Mouse (Mus musculus) gastrocnemius, postnatal 36 days (tissue): ENCODE measurements around the gene Rad54l. TPM values are rescaled to one million over a fixed set of nuclear protein-coding genes. Genes with fewer than 3 reads are reported as not detected.

Source experiments
- DNase-seq, 2 experiments: peaks; one replicate each; pipeline ENCODE4 v3.0.0; 2022
- intact Hi-C: fragments of 180-260 bp; cut with DNase I; formaldehyde crosslinking; loops from one replicate; pipeline ENCODE4 v1.15.1; 2025
- total RNA-seq, 2 experiments: library from RNA; stranded (reverse); gene quantifications; 2 replicates each; pipeline ENCODE4 v1.2.3; 2021

The Rad54l gene
- total RNA-seq, 2 experiments from 2014 or later, result 0.77 to 0.99 TPM

DNA sequence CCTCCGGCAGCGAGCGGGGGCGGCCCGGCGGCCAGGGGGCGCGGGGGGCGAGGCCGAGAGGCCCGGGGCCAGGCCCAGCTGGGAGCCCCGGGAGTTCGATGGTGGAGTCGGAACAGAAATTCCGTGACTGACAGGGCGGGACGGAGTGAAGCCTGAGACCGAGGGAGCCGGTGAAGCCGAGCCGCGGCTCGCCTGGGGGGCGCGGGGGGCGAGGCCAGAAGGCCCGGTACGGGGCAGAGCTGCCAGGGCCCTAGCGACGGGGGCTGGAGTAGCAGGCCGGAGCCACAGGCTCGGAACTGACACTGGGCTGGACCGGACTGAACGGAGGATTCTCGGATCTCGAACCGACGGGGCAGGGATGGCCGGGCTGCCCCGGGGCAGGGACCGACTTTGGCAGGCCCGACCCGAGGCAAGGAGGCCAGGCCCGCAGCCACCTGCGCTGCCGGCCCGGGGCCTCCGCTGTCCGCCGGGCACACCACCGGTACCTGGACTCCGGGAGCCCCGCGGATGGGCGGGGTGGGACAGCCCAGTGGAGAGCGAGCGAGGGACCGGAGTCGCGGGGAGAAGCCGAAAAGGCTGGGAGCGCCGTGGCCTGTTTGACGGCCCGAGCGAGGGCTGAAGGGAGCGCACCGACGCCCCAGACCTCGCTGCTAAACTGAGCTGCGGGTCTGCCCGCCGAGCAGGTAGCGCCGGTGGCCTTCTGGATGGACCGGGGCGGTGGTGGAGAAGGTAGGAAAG is 47.7 kb downstream of the Rad54l start:
- DNase-seq, result peak; percentile 65 to 73
- intact Hi-C loops, result no loop called here

DNA sequence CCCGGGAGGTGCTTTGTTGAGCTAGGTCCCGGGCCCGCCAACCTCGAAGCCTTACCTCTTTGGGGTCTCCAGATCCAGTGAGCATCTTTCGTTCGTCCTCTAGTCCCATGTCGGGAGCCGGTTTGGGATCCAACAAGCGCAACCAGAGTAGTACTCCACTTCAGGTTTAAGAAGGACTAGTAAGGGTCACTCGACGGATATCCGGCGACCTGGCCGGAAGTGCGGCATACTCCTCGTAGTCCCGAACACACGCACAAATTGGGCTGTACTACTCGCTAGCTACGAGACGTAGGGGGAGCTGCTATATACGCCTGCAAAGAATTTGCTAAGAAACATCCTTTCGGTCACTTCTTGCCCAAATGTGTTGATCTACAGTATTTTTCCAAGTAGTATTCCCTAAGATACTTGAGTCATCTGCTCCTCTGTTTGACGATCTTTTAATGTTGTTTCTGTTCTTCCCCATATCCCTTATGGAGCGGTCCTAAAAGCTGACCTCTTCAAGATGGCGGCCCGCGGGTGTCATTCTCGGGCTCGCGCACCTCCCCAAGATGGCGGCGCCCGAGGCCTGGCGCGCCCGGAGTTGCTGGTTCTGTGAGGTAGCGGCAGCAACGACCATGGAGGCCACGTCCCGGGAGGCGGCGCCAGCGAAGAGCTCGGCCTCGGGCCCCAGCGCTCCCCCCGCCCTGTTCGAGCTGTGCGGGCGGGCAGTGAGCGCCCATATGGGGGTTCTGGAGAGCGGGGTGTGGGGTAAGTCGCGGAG is 48.4 kb downstream of the Rad54l start, which contains the start of the genes Uqcrh and Lrrc41:
Uqcrh (minus strand) TSS at position 211 of the 760 bp plus-strand sequence.
Lrrc41 (plus strand) TSS at position 409 of the 760 bp plus-strand sequence.
- intact Hi-C loops, result no loop called here
- DNase-seq, result peak; percentile 93 to 96

DNA sequence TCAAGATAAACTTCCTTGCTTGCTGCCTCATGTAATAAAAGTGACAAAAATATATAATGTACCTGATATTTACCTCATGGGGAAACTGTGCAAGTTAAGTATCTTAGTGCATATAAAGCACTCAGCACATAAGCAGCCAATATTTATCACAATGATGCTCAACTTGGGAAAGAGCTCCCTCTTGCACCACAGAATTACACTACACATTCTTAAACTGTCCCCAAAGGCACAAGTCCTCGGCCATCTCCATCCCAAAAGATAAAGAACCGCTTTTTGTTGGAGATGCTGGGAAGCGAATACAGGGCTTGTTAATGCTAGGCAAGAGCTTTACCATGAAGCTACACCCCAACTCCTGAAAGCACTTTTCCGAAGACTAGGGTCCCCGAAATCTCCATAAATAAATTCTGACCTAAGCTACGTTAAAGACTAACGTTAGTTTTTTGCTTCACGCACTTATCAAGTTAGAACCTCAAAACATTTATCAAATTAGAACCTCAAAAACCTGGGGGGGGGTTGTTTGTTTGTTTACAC is 49.3 kb downstream of the Rad54l start:
- no peak for DNase-seq
- intact Hi-C loops, result no loop called here

DNA sequence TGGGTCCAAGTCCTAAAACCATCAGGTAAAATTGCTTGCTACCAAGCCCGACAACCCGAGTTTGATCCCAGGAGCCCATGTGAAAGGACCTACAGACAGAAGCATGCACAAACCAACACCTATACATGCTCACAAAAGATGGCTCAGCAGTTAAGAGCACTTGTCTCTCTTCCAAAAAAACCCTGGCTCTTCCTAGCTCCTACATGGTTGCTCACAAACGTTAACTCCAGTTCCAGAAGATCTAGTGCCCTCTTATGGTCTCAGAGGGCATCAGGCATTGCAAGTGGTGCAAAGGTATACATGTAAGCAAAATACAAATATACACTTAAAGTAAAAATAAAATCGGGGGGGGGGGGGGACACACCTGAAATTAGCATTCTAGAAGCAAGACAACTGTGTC is 50.3 kb downstream of the Rad54l start:
- intact Hi-C loops, result no loop called here
- no peak for DNase-seq

DNA sequence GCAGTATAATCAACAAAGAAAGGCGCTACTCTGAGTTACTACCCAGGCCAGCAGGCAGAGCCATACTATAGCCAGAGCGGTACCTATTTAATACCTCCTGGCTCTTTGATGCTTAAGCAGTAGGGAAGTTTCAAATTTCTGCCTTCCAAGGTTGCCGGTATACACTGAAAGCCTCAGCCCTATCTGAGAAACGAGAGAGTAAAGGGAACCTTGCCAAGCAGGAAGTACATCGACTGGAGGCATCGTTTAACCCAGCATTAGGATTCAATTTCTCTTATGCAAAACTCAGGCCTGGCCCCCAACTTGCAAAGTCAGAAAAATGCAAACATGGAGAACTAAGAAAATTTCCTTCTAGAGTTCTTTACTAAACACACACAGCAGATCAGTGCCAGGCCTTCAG is 53.4 kb downstream of the Rad54l start:
- DNase-seq, result no peak
- intact Hi-C loops, result no loop called here

DNA sequence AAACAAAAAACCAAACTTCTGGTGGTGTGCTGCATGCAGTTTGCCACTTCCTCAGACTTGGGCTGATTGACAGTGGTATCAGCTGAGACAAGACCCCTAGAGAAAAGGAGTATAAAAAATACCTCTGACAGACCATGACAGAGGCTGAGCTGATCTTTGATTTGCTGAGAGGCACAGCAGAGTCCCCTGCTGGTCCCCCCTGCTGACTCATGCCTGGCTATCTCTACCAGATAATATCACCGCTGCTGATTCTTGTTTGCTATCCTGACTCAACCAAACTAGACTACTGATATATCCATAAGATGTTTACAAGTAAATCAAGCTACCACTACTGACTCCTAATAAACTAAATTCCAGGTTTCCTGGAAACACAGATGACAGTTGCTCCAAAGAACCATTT is 59.6 kb downstream of the Rad54l start:
- no peak for DNase-seq
- intact Hi-C loops, result no loop called here

DNA sequence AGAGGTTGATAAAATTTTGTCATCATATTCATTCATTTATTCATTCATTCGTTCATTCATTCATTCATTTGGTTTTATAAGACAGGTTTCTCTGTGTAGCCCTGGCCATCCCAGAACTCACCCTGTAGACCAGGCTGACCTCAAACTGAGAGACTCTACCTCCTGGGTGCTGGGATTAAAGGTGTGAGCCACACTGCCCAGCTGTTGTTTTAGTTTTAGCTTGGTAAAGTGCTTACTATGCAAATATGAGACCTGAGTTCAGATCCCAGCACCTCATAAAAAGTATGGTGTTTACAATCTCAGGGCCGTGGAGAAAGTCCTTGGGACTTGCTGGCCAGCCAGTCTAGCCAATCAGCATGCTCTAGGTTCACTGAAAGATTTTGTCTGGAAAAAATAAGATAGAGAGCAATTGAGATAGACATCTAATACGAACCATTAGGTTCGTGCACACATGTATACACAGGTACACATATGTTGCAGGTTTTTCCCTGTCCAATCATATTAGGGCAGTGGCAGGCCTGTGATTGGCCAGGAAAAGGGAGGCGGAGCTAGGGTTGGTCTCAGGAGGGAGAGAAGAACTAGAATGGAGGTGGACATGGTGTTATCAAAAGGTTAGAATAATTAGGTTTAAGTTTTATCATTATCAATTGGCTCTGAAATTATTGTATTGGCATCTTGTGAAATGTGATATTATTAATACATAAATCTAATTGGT is 64.3 kb downstream of the Rad54l start:
- DNase-seq, result no peak
- intact Hi-C loops, result no loop called here

DNA sequence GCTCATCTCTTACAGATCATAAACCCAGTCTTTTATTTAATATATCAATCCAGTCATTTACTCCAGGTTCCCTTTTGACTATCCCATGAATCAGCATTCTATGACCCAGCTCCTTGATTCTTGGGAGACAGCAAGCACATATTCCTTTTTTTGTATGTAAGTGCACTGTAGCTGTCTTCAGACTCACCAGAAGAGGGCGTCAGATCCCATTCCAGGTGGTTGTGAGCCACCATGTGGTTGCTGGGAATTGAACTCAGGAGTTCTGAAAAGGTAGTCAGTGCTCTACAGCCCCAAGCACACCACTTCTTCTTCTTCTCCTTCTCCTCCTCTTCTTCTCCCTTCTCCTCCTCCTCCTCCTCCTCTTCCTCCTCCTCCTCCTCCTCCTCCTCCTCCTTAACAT is 65.9 kb downstream of the Rad54l start:
- intact Hi-C loops, result no loop called here
- DNase-seq, result no peak

DNA sequence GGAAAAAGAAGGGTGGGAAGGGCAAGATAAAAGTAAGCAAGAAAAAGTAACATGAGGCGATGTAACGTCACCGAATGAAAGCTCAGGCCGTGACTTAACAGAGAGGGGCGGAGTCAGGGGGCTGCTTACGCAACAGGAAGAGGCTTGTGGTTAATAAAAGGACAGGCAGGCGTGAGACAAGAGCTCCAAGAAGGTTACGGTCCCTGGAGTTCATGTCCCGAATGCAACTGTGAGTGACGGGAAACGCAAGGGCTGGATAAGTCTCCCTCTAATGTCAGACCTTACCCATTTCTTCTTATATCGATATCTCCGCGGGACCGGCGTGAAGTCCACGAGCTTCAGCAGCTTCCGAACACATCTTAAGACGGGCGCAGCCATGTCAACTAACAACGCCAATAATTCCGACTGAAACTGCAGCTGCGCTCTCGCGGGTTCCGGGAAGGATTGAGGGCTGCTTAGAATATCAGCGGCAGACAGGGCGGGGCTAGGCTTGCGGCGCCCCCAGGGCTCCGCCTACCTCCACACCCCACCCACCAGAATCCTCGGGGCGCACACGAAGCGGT is 70.0 kb downstream of the Rad54l start, which contains the start of gene Nsun4:
Nsun4 (minus strand) TSS at position 478 of the 563 bp plus-strand sequence.
- peak; percentile 86 to 89 for DNase-seq

DNA sequence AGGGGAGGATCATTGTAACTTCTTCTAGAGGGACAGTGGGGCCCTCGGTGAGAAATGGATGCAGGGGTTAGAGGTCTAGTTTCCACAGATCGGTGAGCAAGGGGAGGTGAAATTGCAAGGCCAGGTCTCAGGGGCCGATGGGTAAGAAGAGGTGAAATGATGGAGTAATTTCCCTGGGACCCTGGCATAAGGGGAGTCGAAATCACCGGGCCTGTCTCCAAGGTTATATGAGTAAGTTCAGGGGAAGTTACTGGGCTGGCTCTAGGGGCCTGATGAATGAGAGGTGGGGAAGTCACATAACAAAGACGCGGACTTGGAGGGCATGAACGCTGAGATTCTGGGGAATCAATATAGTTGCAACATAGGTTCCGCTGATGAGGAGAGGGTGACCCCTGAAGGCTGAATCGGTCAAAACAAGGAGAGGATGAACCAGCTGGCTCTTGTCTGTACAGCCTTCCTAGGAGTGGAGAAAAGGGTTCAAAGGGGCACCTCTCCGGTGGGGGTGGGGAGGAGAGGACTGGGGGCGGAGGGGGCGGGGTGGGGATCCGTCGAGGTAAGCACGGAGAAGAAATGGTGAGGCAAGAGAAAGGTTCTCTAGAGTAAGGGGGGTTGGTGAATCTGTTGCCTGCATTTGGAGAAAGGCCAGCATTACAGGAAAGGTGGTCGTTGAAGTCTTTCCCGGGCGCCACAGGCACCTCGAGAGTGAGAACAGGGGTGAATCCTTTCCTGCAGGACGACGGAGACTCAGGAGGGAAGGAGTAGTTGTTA is 70.8 kb downstream of the Rad54l start:
- DNase-seq, result no peak
- intact Hi-C loops, result no loop called here

More for the DNA sequence above, 70.0 kb downstream of the Rad54l start, which contains the start of gene Nsun4:
- intact Hi-C loops, result no loop called here

DNA sequence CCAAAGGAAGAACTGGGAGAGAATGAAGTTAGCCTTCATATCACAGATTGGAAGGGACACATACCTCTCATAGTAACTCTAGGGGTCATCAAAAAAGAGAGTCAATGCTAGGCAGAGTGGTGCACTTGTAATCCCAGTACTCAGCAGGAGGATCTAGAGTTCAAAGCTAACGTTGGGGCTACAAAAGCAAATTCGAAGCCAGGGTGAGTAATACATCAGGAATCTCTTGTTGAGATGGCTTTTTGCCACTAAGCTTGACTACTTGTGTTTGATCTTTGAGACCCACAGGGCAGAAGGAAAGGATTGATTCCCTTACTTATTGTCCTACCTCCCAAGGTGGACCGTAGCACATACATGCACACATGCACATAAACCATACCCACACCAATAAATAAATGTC is 74.3 kb downstream of the Rad54l start:
- intact Hi-C loops, result no loop called here
- no peak for DNase-seq

DNA sequence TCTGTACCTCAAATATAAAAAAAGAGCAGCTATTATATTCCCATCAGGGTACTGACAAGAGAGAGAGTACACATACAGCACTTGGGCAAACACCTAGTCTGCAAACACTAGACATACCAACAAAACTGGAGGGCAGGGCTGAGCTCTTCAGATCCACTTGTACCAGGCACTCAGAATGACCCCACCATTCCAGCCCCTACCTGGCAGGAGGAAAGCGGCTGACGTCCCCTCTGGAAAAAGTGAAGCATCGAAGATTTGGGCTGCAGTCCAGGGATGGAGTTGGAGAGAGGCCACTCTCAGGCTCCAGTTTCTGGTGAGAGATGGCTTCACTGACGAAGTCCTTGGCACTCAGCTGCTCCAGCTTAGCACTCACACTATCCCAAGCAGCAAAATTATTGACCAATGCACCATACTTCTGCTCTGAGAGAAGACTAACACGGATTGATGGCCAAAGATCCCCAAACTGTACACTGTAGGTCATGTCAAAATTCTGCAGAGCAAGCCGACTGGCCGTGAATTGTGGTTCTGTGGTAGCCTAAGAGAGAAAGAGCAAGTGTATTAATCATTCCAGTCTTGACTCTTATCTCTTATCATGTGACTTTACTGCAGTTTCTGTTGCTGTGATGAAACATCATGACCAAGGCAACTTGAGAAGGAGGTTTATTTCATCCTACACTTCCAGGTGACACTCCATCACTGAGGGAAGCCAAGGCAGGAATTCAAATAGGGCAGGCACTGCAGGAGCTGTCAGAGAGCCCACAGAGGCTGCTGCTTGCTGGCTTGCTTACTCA is 75.2 kb downstream of the Rad54l start:
- peak; percentile 24 to 31 for DNase-seq
- intact Hi-C loops, result no loop called here

DNA sequence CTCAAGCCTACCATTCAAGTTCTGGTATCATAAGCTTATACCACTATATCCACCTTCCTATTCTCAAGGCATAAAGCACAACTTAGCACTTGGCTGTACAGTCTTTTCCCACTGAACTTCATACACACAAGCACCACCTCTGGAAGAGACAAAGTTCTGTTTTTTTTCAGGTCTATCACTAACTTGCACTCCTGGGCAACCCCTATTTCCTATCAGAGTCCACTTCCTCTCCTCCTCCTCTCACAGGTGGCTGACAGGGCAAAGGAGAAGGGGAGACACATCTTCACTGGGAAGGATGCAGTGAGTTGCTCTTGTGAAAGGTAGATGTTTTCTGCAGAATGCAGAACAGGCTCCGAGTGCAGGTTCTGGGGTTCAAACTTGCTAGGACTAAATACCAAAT is 75.8 kb downstream of the Rad54l start:
- intact Hi-C loops, result no loop called here
- no peak for DNase-seq

DNA sequence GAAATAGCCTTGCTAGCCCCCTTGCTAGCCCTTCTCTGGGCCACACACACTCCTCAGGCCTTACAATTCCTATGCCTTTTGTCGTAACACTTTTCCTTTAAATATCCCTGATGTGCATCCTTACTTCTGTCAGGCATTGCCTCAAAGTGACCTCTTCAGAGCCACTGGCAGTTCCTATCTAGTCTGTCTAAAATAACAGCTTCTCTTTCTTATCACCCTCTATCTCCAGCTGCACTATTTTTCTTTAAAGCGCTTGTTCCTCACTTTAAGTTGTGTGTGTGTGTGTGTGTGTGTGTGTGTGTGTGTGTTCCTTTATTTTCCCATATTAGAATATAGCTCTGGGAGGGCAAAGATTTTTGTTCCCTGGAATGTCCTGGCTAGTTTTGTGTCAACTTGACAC is 76.9 kb downstream of the Rad54l start:
- intact Hi-C loops, result no loop called here

More for the DNA sequence above, 76.9 kb downstream of the Rad54l start:
- no peak for DNase-seq

Other genes starting within 250 kb of the Rad54l start
- gene Kncn, start 239.3 kb downstream of the Rad54l start, total RNA-seq, result not detected
- not detected for gene 6430628N08Rik, start 233.0 kb downstream of the Rad54l start, total RNA-seq
- gene Dmbx1, start 183.8 kb downstream of the Rad54l start, total RNA-seq, result not detected
- gene Faah, start 105.8 kb downstream of the Rad54l start, total RNA-seq, result under 1 TPM; 0.17 to 0.28 TPM
- 10 to 100 TPM; 12.5 to 14.5 TPM for gene Nsun4, start 69.8 kb downstream of the Rad54l start, total RNA-seq
- 100 to 1,000 TPM; 843 to 875 TPM for gene Uqcrh, start 48.6 kb downstream of the Rad54l start, total RNA-seq
- gene Lrrc41, start 48.4 kb downstream of the Rad54l start, total RNA-seq, result 10 to 100 TPM; 17.3 to 19.3 TPM
- gene Pomgnt1, start 150 bp upstream of the Rad54l start, total RNA-seq, result 10 to 100 TPM; 41.2 to 49.5 TPM
- 1 to 10 TPM; 6.3 to 7.8 TPM for gene Lurap1, start 27.6 kb upstream of the Rad54l start, total RNA-seq
- gene Tspan1, start 43.9 kb upstream of the Rad54l start, total RNA-seq, result not detected
- gene 1700042G07Rik, start 49.7 kb upstream of the Rad54l start, total RNA-seq, result not detected
- under 1 TPM in 1 of 2 experiments, not detected in 1; 0.59 TPM for gene Gm49337, start 49.7 kb upstream of the Rad54l start, total RNA-seq
- gene Pik3r3, start 97.9 kb upstream of the Rad54l start, total RNA-seq, result 1 to 10 TPM; 4.3 to 5.4 TPM